Mouse (Mus musculus) forebrain, embryonic 10.5 days (tissue): Measurements from ENCODE around the gene Tmem236. TPM values are rescaled to one million over a fixed set of nuclear protein-coding genes. Genes with fewer than 3 reads are reported as not detected.

Source experiments
- DNase-seq: peaks from one replicate; pipeline ENCODE4 v3.0.0-alpha.2; 2017; ENCODE audit warnings: low spot score; ENCODE audit errors: extremely low spot score
- H3K27ac ChIP-seq: fragments of 300-500 bp; sonication (generic); 2 replicates; pipeline ENCODE4 v1.5.1; 2016; ENCODE audit warnings: mild to moderate bottlenecking
- H3K27me3 ChIP-seq: fragments of 300-500 bp; sonication (generic); 2 replicates; pipeline ENCODE4 v1.6.1; 2016; ENCODE audit warnings: mild to moderate bottlenecking; ENCODE audit not compliant: poor library complexity, severe bottlenecking
- H3K36me3 ChIP-seq: fragments of 300-500 bp; sonication (generic); replicated peaks from 2 replicates; pipeline ENCODE4 v1.6.1; 2016; ENCODE audit warnings: mild to moderate bottlenecking, moderate library complexity
- H3K4me1 ChIP-seq: fragments of 300-500 bp; sonication (generic); 2 replicates; pipeline ENCODE4 v1.6.1; 2016
- H3K4me3 ChIP-seq: fragments of 300-500 bp; sonication (generic); 2 replicates; pipeline ENCODE4 v1.5.1; 2016; ENCODE audit warnings: mild to moderate bottlenecking, moderate library complexity
- H3K9me3 ChIP-seq: fragments of 300-500 bp; sonication (generic); 2 replicates; pipeline ENCODE4 v1.6.1; 2016; ENCODE audit warnings: mild to moderate bottlenecking, moderate library complexity
- WGBS: fragments of 180-500 bp; shearing (Covaris S2); methylation state at CpG from one replicate; pipeline ENCODE4 v1.1.7; 2016; 5-methylcytosine and 5-hydroxymethylcytosine counted together
- polyA plus RNA-seq: library from polyadenylated mRNA; unstranded; fragments of >200 nt; fragmentation: Nextera tagmentation; extraction: Ambion mirVana; gene quantifications from 2 replicates; pipeline ENCODE4 v1.2.1, GENCODE M21; 2016

Tmem236 gene
- polyA plus RNA-seq, result 0.04 TPM in 1 of 2 replicates, not detected in the other

- no peaks in the 10 kb centered on the region for H3K27me3 ChIP-seq
- no peak within 1 kb of the TSS for H3K4me3 ChIP-seq
- no peaks in the 10 kb centered on the region for H3K36me3 ChIP-seq
- no peaks in the 10 kb centered on the region for H3K9me3 ChIP-seq
- DNase-seq, result no peak
- no peak within 1 kb of the TSS for H3K27ac ChIP-seq
- 88% methylated on average over 3 of the region's 3 CpGs for WGBS
- H3K4me1 ChIP-seq, result no peaks in the 10 kb centered on the region
Measured at GRCm38 (mm10) chr2:14174334-14174733, at the start of gene Tmem236. Gene Tmem236, plus strand, starts transcription at chr2:14174523.

GRCm38 (mm10) chr2:14126387-14126786 is 47.9 kb upstream of the Tmem236 start:
- Histone ChIP-seq H3K4me3 (no peak overlapping the region), H3K27ac (no peak overlapping the region), H3K9me3 (no peaks in the 10 kb centered on the region), H3K27me3 (no peaks in the 10 kb centered on the region), H3K4me1 (peaks cover 3% of the 10 kb centered on the region; the same call in 1 of the 2 replicates), H3K36me3 (peaks cover 39% of the 10 kb centered on the region)
- WGBS, result 93% methylated on average over 6 of the region's 6 CpGs
- no peak for DNase-seq

- no peaks in the 10 kb centered on the region for H3K27me3 ChIP-seq
- H3K4me3 ChIP-seq, result no peak overlapping the region
- 51% methylated on average over 3 of the region's 3 CpGs for WGBS
- no peak for DNase-seq
- H3K36me3 ChIP-seq, result peaks cover 52% of the 10 kb centered on the region
- peaks cover 3% of the 10 kb centered on the region; the same call in 1 of the 2 replicates for H3K4me1 ChIP-seq
- H3K27ac ChIP-seq, result no peak overlapping the region
- H3K9me3 ChIP-seq, result no peaks in the 10 kb centered on the region
Measured at GRCm38 (mm10) chr2:14127629-14128028, 46.7 kb upstream of the Tmem236 start.

GRCm38 (mm10) chr2:14130641-14131339 is 43.5 kb upstream of the Tmem236 start:
- H3K27ac ChIP-seq, result no peak overlapping the region
- DNase-seq, result no peak
- H3K9me3 ChIP-seq, result no peaks in the 10 kb centered on the region
- H3K4me3 ChIP-seq, result no peak overlapping the region
- peaks cover 3% of the 10 kb centered on the region; the same call in 1 of the 2 replicates for H3K4me1 ChIP-seq
- H3K36me3 ChIP-seq, result peaks cover 63% of the 10 kb centered on the region
- no peaks in the 10 kb centered on the region for H3K27me3 ChIP-seq
- 92% methylated on average over 12 of the region's 12 CpGs for WGBS

GRCm38 (mm10) chr2:14132468-14133326 is 41.6 kb upstream of the Tmem236 start:
- no peaks in the 10 kb centered on the region for H3K27me3 ChIP-seq
- peaks cover 67% of the 10 kb centered on the region for H3K36me3 ChIP-seq
- H3K4me1 ChIP-seq, result peaks cover 1% of the 10 kb centered on the region; the same call in 1 of the 2 replicates
- no peak overlapping the region for H3K4me3 ChIP-seq
- no peak overlapping the region for H3K27ac ChIP-seq
- no peak for DNase-seq
- H3K9me3 ChIP-seq, result no peaks in the 10 kb centered on the region
- 95% methylated on average over 4 of the region's 4 CpGs for WGBS

- no peak for DNase-seq
- 85% methylated on average over 3 of the region's 3 CpGs for WGBS
- no peak overlapping the region for H3K4me3 ChIP-seq
- H3K27me3 ChIP-seq, result no peaks in the 10 kb centered on the region
- peaks cover 10% of the 10 kb centered on the region for H3K4me1 ChIP-seq
- peaks cover 74% of the 10 kb centered on the region for H3K36me3 ChIP-seq
- no peaks in the 10 kb centered on the region for H3K9me3 ChIP-seq
- H3K27ac ChIP-seq, result no peak overlapping the region
Measured at GRCm38 (mm10) chr2:14136906-14137305, 37.4 kb upstream of the Tmem236 start.

GRCm38 (mm10) chr2:14139590-14139989 is 34.7 kb upstream of the Tmem236 start:
- Histone ChIP-seq H3K27ac (peak overlapping the region; percentile 40; the same call in 1 of the 2 replicates), H3K4me1 (peaks cover 10% of the 10 kb centered on the region), H3K9me3 (no peaks in the 10 kb centered on the region), H3K27me3 (no peaks in the 10 kb centered on the region), H3K4me3 (no peak overlapping the region), H3K36me3 (peaks cover 81% of the 10 kb centered on the region)
- WGBS, result 87% methylated on average over 6 of the region's 6 CpGs
- no peak for DNase-seq

- no peak for DNase-seq
- Histone ChIP-seq H3K27ac (no peak overlapping the region), H3K9me3 (no peaks in the 10 kb centered on the region), H3K36me3 (peaks cover 84% of the 10 kb centered on the region), H3K4me1 (peaks cover 10% of the 10 kb centered on the region), H3K27me3 (no peaks in the 10 kb centered on the region), H3K4me3 (no peak overlapping the region)
- 65% methylated on average over 2 of the region's 2 CpGs for WGBS
Measured at GRCm38 (mm10) chr2:14140044-14140443, 34.3 kb upstream of the Tmem236 start.

GRCm38 (mm10) chr2:14145311-14145710 is 29.0 kb upstream of the Tmem236 start:
- no peaks in the 10 kb centered on the region for H3K27me3 ChIP-seq
- 88% methylated on average over 3 of the region's 3 CpGs for WGBS
- H3K9me3 ChIP-seq, result no peaks in the 10 kb centered on the region
- no peak overlapping the region for H3K4me3 ChIP-seq
- H3K36me3 ChIP-seq, result peaks cover 74% of the 10 kb centered on the region
- H3K27ac ChIP-seq, result no peak overlapping the region
- H3K4me1 ChIP-seq, result no peaks in the 10 kb centered on the region
- DNase-seq, result no peak

- H3K9me3 ChIP-seq, result no peaks in the 10 kb centered on the region
- no peak overlapping the region for H3K4me3 ChIP-seq
- WGBS, result 92% methylated on average over 2 of the region's 2 CpGs
- H3K27me3 ChIP-seq, result no peaks in the 10 kb centered on the region
- DNase-seq, result no peak
- peaks cover 64% of the 10 kb centered on the region for H3K36me3 ChIP-seq
- no peaks in the 10 kb centered on the region for H3K4me1 ChIP-seq
- H3K27ac ChIP-seq, result no peak overlapping the region
Measured at GRCm38 (mm10) chr2:14146913-14147312, 27.4 kb upstream of the Tmem236 start.

- Histone ChIP-seq H3K36me3 (peaks cover 32% of the 10 kb centered on the region), H3K9me3 (no peaks in the 10 kb centered on the region), H3K27me3 (no peaks in the 10 kb centered on the region), H3K27ac (no peak overlapping the region), H3K4me3 (no peak overlapping the region), H3K4me1 (no peaks in the 10 kb centered on the region)
- 87% methylated on average over 2 of the region's 2 CpGs for WGBS
- no peak for DNase-seq
Measured at GRCm38 (mm10) chr2:14150829-14151228, 23.5 kb upstream of the Tmem236 start.

GRCm38 (mm10) chr2:14151854-14152253 is 22.5 kb upstream of the Tmem236 start:
- Histone ChIP-seq H3K27me3 (no peaks in the 10 kb centered on the region), H3K27ac (no peak overlapping the region), H3K9me3 (no peaks in the 10 kb centered on the region), H3K4me3 (no peak overlapping the region), H3K4me1 (no peaks in the 10 kb centered on the region), H3K36me3 (peaks cover 21% of the 10 kb centered on the region)
- DNase-seq, result no peak
- WGBS, result 93% methylated on average over 6 of the region's 6 CpGs

GRCm38 (mm10) chr2:14159047-14159446 is 15.3 kb upstream of the Tmem236 start:
- H3K9me3 ChIP-seq, result no peaks in the 10 kb centered on the region
- no peak overlapping the region for H3K4me3 ChIP-seq
- no peaks in the 10 kb centered on the region for H3K36me3 ChIP-seq
- 84% methylated on average over 3 of the region's 3 CpGs for WGBS
- H3K27ac ChIP-seq, result no peak overlapping the region
- H3K4me1 ChIP-seq, result no peaks in the 10 kb centered on the region
- no peak for DNase-seq
- H3K27me3 ChIP-seq, result no peaks in the 10 kb centered on the region
